Mouse (Mus musculus) hindlimb bud, embryonic 11.5 days (tissue): ENCODE data around the gene Arrb2.

Source experiments
- DNase-seq: peaks from one replicate; pipeline ENCODE4 v3.0.0-alpha.2; 2012; ENCODE audit warnings: low read depth, low spot score; ENCODE audit errors: extremely low spot score

Gene Arrb2

GRCm38 (mm10) chr11:70489684-70490083 lies 57.2 kb downstream of the Arrb2 start:
- no peak for DNase-seq
